Mouse (Mus musculus): Measurements from ENCODE around the gene Slc16a10. TPM values are rescaled to one million over a fixed set of nuclear protein-coding genes. Genes with fewer than 3 reads are reported as not detected.

Gene Slc16a10
- polyA plus RNA-seq, 1 experiment from 2014 or later = 26.6 TPM

GRCm38 (mm10) chr10:40129134-40129533 lies 12.9 kb downstream of the Slc16a10 start:
- no peaks in the 10 kb centered on the region for H3K9me3 ChIP-seq (ENCODE audit: control insufficient read depth, low read length)
- no peaks in the 10 kb centered on the region for H3K36me3 ChIP-seq (ENCODE audit: control insufficient read depth, insufficient read depth, low read length)
- no peaks in the 10 kb centered on the region for H3K4me1 ChIP-seq (replicated peaks; ENCODE audit: control insufficient read depth, insufficient read depth, low read length)
- H3K27me3 ChIP-seq (replicated peaks; ENCODE audit: control insufficient read depth, insufficient read depth, low read length) = no peaks in the 10 kb centered on the region
- no peak overlapping the region for H3K4me3 ChIP-seq (ENCODE audit: low read depth, low read length)
- no peak overlapping the region for H3K4me2 ChIP-seq (ENCODE audit: low read length)
- no peak overlapping the region for H3K27ac ChIP-seq (ENCODE audit: low read depth)
- no peak for ATAC-seq (replicated peaks; ENCODE audit: low FRiP score, low TSS enrichment, low read depth)
- no peak overlapping the region for H3K9ac ChIP-seq (ENCODE audit: low read length)
- DNase-seq (ENCODE audit: low spot score) = peak; percentile 24

DNA sequence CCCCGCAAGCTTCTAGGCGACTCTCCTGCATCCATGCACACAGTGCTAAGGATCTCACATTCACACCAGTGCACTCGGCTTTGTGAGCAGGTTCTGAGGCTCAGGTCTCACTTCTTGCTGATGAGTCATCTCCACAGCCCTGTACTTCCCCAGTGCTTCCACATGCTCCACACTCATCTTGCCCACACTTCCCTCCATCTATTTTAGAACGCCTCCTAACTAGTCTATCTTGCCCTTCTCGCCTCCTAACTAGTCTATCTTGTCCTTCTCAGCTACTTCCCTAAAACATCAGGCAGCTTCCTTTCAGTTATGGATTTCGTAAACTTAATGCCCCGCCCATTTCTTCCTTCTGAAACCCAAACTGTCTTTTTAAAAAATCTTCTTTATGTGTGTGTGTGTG lies 13.6 kb downstream of the Slc16a10 start:
- H3K27ac ChIP-seq (ENCODE audit: low read depth) = no peak overlapping the region
- WGBS = 79% methylated on average over 7 of the region's 7 CpGs
- ATAC-seq (replicated peaks; ENCODE audit: low FRiP score, low TSS enrichment, low read depth) (no peak), DNase-seq (ENCODE audit: low spot score) (peak; percentile 33)
- H3K27me3 ChIP-seq (replicated peaks; ENCODE audit: control insufficient read depth, insufficient read depth, low read length) = no peaks in the 10 kb centered on the region
- H3K4me3 ChIP-seq (ENCODE audit: low read depth, low read length) = no peak overlapping the region
- no peak overlapping the region for H3K9ac ChIP-seq (ENCODE audit: low read length)
- no peaks in the 10 kb centered on the region for H3K9me3 ChIP-seq (ENCODE audit: control insufficient read depth, low read length)
- no peaks in the 10 kb centered on the region for H3K36me3 ChIP-seq (ENCODE audit: control insufficient read depth, insufficient read depth, low read length)
- H3K4me2 ChIP-seq (ENCODE audit: low read length) = no peak overlapping the region
- no peaks in the 10 kb centered on the region for H3K4me1 ChIP-seq (replicated peaks; ENCODE audit: control insufficient read depth, insufficient read depth, low read length)

- H3K4me2 ChIP-seq (ENCODE audit: low read length) = no peak overlapping the region
- WGBS = 83% methylated on average over 9 of the region's 9 CpGs
- H3K36me3 ChIP-seq (ENCODE audit: control insufficient read depth, insufficient read depth, low read length) = no peaks in the 10 kb centered on the region
- DNase-seq (ENCODE audit: low spot score) = peak; percentile 33
- H3K27ac ChIP-seq (ENCODE audit: low read depth) = no peak overlapping the region
- H3K4me1 ChIP-seq (replicated peaks; ENCODE audit: control insufficient read depth, insufficient read depth, low read length) = no peaks in the 10 kb centered on the region
- no peaks in the 10 kb centered on the region for H3K9me3 ChIP-seq (ENCODE audit: control insufficient read depth, low read length)
- H3K9ac ChIP-seq (ENCODE audit: low read length) = no peak overlapping the region
- no peak for ATAC-seq (replicated peaks; ENCODE audit: low FRiP score, low TSS enrichment, low read depth)
- no peak overlapping the region for H3K4me3 ChIP-seq (ENCODE audit: low read depth, low read length)
- no peaks in the 10 kb centered on the region for H3K27me3 ChIP-seq (replicated peaks; ENCODE audit: control insufficient read depth, insufficient read depth, low read length)
These were observed 16.9 kb downstream of the Slc16a10 start for GRCm38 (mm10) chr10:40125200-40125599.

DNA sequence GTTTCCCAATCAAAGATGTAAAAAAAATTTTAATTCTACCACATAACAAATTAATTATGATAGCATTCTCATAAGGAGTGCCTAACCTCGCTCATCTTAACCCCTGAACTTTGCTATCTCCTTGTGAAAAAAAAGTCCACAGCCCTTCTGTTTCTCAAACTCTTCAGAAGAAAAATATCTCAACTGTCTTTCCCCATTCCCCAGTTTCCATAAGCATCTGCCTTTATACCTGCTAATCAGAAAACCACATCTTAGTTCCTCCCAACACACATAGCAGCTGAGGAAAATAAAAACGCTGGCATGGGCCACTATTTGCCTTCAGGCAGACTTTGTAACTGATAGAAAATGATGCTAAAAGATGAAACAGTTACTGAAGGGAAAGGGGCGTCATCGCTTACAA lies 17.5 kb downstream of the Slc16a10 start:
- 81% methylated on average over 4 of the region's 4 CpGs for WGBS
- Histone ChIP-seq H3K9ac (ENCODE audit: low read length) (no peak overlapping the region), H3K4me3 (ENCODE audit: low read depth, low read length) (no peak overlapping the region), H3K4me1 (replicated peaks; ENCODE audit: control insufficient read depth, insufficient read depth, low read length) (no peaks in the 10 kb centered on the region), H3K27ac (ENCODE audit: low read depth) (no peak overlapping the region), H3K36me3 (ENCODE audit: control insufficient read depth, insufficient read depth, low read length) (no peaks in the 10 kb centered on the region), H3K27me3 (replicated peaks; ENCODE audit: control insufficient read depth, insufficient read depth, low read length) (no peaks in the 10 kb centered on the region), H3K9me3 (ENCODE audit: control insufficient read depth, low read length) (no peaks in the 10 kb centered on the region), H3K4me2 (ENCODE audit: low read length) (no peak overlapping the region)
- no peak for DNase-seq (ENCODE audit: low spot score)
- ATAC-seq (replicated peaks; ENCODE audit: low FRiP score, low TSS enrichment, low read depth) = no peak

DNA sequence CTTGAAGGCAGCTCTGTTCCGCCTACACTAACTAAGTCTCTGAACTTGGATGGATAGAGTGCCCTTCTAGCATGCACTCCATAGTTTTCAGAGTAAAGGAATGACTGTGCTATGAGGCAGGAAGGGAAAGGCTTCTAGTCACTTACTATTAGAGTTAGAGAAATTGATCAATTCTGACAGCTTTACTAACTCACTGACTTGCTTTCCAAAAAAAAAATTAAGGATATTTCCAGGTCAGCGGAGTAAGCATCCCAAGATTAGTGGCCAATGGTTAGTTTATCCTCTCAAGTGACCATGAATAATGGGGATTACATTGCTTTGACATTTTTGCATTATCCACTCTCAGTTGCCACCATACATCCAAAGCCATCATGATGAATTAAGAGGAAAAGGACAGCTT lies 18.0 kb downstream of the Slc16a10 start:
- WGBS = 69% methylated on average over 2 of the region's 2 CpGs

DNA sequence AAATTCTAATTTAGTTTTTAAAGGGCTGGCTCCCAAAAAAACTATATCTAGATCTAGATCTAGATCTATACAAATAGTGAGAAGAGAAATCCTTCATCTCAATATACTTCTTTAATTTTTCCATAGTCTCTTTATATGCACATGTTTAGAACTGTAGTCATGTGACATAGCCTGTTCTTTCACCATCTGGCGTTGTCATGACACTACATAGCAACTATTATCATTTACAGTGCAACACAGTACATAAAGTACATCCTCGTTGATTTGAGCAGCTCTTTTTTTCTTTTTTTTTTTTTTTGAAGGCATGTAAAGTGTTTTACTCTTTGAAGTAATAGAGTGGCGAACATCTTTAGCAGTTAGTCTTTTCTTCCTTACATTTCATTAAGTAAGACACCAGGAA lies 22.6 kb downstream of the Slc16a10 start:
- Histone ChIP-seq H3K27ac (ENCODE audit: low read depth) (no peak overlapping the region), H3K4me1 (replicated peaks; ENCODE audit: control insufficient read depth, insufficient read depth, low read length) (no peaks in the 10 kb centered on the region), H3K4me2 (ENCODE audit: low read length) (no peak overlapping the region), H3K4me3 (ENCODE audit: low read depth, low read length) (no peak overlapping the region), H3K36me3 (ENCODE audit: control insufficient read depth, insufficient read depth, low read length) (no peaks in the 10 kb centered on the region), H3K9ac (ENCODE audit: low read length) (no peak overlapping the region), H3K9me3 (ENCODE audit: control insufficient read depth, low read length) (no peaks in the 10 kb centered on the region), H3K27me3 (replicated peaks; ENCODE audit: control insufficient read depth, insufficient read depth, low read length) (no peaks in the 10 kb centered on the region)
- no peak for DNase-seq (ENCODE audit: low spot score)
- WGBS = 77% methylated on average over 3 of the region's 3 CpGs
- no peak for ATAC-seq (replicated peaks; ENCODE audit: low FRiP score, low TSS enrichment, low read depth)

More for the DNA sequence above, 18.0 kb downstream of the Slc16a10 start:
- H3K9me3 ChIP-seq (ENCODE audit: control insufficient read depth, low read length) = no peaks in the 10 kb centered on the region
- H3K9ac ChIP-seq (ENCODE audit: low read length) = no peak overlapping the region
- DNase-seq (ENCODE audit: low spot score) (peak; percentile 15), ATAC-seq (replicated peaks; ENCODE audit: low FRiP score, low TSS enrichment, low read depth) (no peak)
- H3K27me3 ChIP-seq (replicated peaks; ENCODE audit: control insufficient read depth, insufficient read depth, low read length) = no peaks in the 10 kb centered on the region
- H3K27ac ChIP-seq (ENCODE audit: low read depth) = no peak overlapping the region
- no peak overlapping the region for H3K4me3 ChIP-seq (ENCODE audit: low read depth, low read length)
- no peaks in the 10 kb centered on the region for H3K36me3 ChIP-seq (ENCODE audit: control insufficient read depth, insufficient read depth, low read length)
- H3K4me2 ChIP-seq (ENCODE audit: low read length) = no peak overlapping the region
- H3K4me1 ChIP-seq (replicated peaks; ENCODE audit: control insufficient read depth, insufficient read depth, low read length) = no peaks in the 10 kb centered on the region

GRCm38 (mm10) chr10:40118743-40119387 lies 23.2 kb downstream of the Slc16a10 start:
- no peak for DNase-seq (ENCODE audit: low spot score)
- Histone ChIP-seq H3K4me3 (ENCODE audit: low read depth, low read length) (no peak overlapping the region), H3K4me2 (ENCODE audit: low read length) (no peak overlapping the region), H3K4me1 (replicated peaks; ENCODE audit: control insufficient read depth, insufficient read depth, low read length) (no peaks in the 10 kb centered on the region), H3K27me3 (replicated peaks; ENCODE audit: control insufficient read depth, insufficient read depth, low read length) (no peaks in the 10 kb centered on the region), H3K27ac (ENCODE audit: low read depth) (no peak overlapping the region), H3K36me3 (ENCODE audit: control insufficient read depth, insufficient read depth, low read length) (no peaks in the 10 kb centered on the region), H3K9me3 (ENCODE audit: control insufficient read depth, low read length) (no peaks in the 10 kb centered on the region), H3K9ac (ENCODE audit: low read length) (no peak overlapping the region)
- 73% methylated on average over 5 of the region's 5 CpGs for WGBS
- ATAC-seq (replicated peaks; ENCODE audit: low FRiP score, low TSS enrichment, low read depth) = no peak

GRCm38 (mm10) chr10:40113517-40114085 lies 28.5 kb downstream of the Slc16a10 start:
- no peak for DNase-seq (ENCODE audit: low spot score)
- no peak overlapping the region for H3K4me2 ChIP-seq (ENCODE audit: low read length)
- WGBS = 75% methylated on average over 7 of the region's 7 CpGs

DNA sequence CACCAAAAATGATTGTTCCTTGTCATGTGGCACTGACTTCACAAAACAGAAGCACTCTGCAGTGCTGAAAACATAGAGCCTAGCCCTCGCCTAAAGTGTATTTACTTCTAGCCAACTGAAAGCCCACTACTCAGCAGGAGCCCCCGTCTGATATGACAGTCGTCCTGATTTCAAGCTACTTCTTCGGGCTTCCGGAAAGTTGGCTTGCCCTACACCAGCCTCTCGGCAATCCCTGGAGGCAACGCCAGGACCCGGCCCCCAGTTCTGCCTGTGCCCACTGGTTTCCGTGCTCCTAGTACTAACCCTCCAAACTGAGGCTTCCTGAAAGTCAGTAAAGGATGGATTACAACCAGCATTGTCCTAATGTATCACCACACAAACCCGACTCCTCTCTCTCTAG lies 29.8 kb downstream of the Slc16a10 start:
- ATAC-seq (replicated peaks; ENCODE audit: low FRiP score, low TSS enrichment, low read depth) (no peak), DNase-seq (ENCODE audit: low spot score) (no peak)
- WGBS = 84% methylated on average over 10 of the region's 10 CpGs
- Histone ChIP-seq H3K4me1 (replicated peaks; ENCODE audit: control insufficient read depth, insufficient read depth, low read length) (no peaks in the 10 kb centered on the region), H3K36me3 (ENCODE audit: control insufficient read depth, insufficient read depth, low read length) (no peaks in the 10 kb centered on the region), H3K9ac (ENCODE audit: low read length) (no peak overlapping the region), H3K4me3 (ENCODE audit: low read depth, low read length) (no peak overlapping the region), H3K9me3 (ENCODE audit: control insufficient read depth, low read length) (no peaks in the 10 kb centered on the region), H3K4me2 (ENCODE audit: low read length) (no peak overlapping the region), H3K27me3 (replicated peaks; ENCODE audit: control insufficient read depth, insufficient read depth, low read length) (no peaks in the 10 kb centered on the region), H3K27ac (ENCODE audit: low read depth) (no peak overlapping the region)

More at GRCm38 (mm10) chr10:40113517-40114085, 28.5 kb downstream of the Slc16a10 start:
- no peaks in the 10 kb centered on the region for H3K4me1 ChIP-seq (replicated peaks; ENCODE audit: control insufficient read depth, insufficient read depth, low read length)
- H3K27me3 ChIP-seq (replicated peaks; ENCODE audit: control insufficient read depth, insufficient read depth, low read length) = no peaks in the 10 kb centered on the region
- H3K9ac ChIP-seq (ENCODE audit: low read length) = no peak overlapping the region
- H3K9me3 ChIP-seq (ENCODE audit: control insufficient read depth, low read length) = no peaks in the 10 kb centered on the region
- ATAC-seq (replicated peaks; ENCODE audit: low FRiP score, low TSS enrichment, low read depth) = no peak
- H3K4me3 ChIP-seq (ENCODE audit: low read depth, low read length) = no peak overlapping the region
- H3K36me3 ChIP-seq (ENCODE audit: control insufficient read depth, insufficient read depth, low read length) = no peaks in the 10 kb centered on the region
- no peak overlapping the region for H3K27ac ChIP-seq (ENCODE audit: low read depth)
